ENCODE assay signal across 9 mouse cellular contexts in genomic region chr11:25301130-25301529, GRCm38 (mm10).
DNase-seq lines count a peak whose midpoint lies in the region; ATAC-seq and TF ChIP-seq lines count a peak whose summit lies in the region.
"Had no signal": no experiment of that assay in that cellular context is flagged by ENCODE, and none has a peak within 500 bp of the region (broad histone marks: within the 10 kb centered on the region; RNA-seq: fewer than 3 reads in every experiment).

No protein-coding gene starts in this region.

- no peak overlapping the region for H3K9ac ChIP-seq in heart, adult 2 months (ENCODE audit: low read depth, low read length)
- no peak overlapping the region for H3K9ac ChIP-seq in heart, embryonic 12.5 days
- no peak overlapping the region for H3K9ac ChIP-seq in forebrain, embryonic 14.5 days (ENCODE audit: low read length)
- no peak overlapping the region for H3K9ac ChIP-seq in intestine, embryonic 16.5 days (ENCODE audit: low read depth, low read length)
- no peak overlapping the region for H3K9ac ChIP-seq in neural tube, embryonic 11.5 days (ENCODE audit: low read length)
- H3K9ac ChIP-seq: neural tube, embryonic 13.5 days had no signal

- H3K4me1 ChIP-seq in heart, adult 2 months (ENCODE audit: control insufficient read depth, insufficient read depth, low read length), result no peaks in the 10 kb centered on the region
- H3K4me1 ChIP-seq in heart, embryonic 12.5 days (replicated peaks), result no peaks in the 10 kb centered on the region
- H3K4me1 ChIP-seq in forebrain, embryonic 14.5 days (ENCODE audit: control insufficient read depth, insufficient read depth, low read length), result no peaks in the 10 kb centered on the region
- H3K4me1 ChIP-seq in intestine, embryonic 16.5 days (ENCODE audit: control insufficient read depth, insufficient read depth, low read length), result no peaks in the 10 kb centered on the region
- 0 out of 2 replicates have a peak, but pooled peaks cover 4% of the 10 kb centered on the region for H3K4me1 ChIP-seq in limb, embryonic 10.5 days
- H3K4me1 ChIP-seq in neural tube, embryonic 11.5 days (ENCODE audit: control insufficient read depth, insufficient read depth, low read length), result no peaks in the 10 kb centered on the region
- H3K4me1 ChIP-seq: neural tube, embryonic 13.5 days had no signal

- DNase-seq in heart, adult 2 months, result peak; percentile 27 to 29
- DNase-seq in c-Kit-negative CD71-positive TER-119-positive erythroid progenitor cells, embryonic 14.5 days (ENCODE audit: low read depth, low spot score), result peak; percentile 1
- peak; percentile 85 for DNase-seq in forebrain, embryonic 14.5 days (ENCODE audit: low spot score)
- DNase-seq in limb, embryonic 10.5 days (ENCODE audit: low spot score), result peak; percentile 72
- peak; percentile 57 for DNase-seq in neural tube, embryonic 11.5 days (ENCODE audit: low spot score)
- DNase-seq in testis, postnatal 10 days (ENCODE audit: low spot score), result peak; percentile 75

- ATAC-seq in heart, embryonic 12.5 days (ENCODE audit: insufficient number of reproducible peaks, low FRiP score), result no peak
- ATAC-seq in forebrain, embryonic 14.5 days, result peak; percentile 70
- ATAC-seq in intestine, embryonic 16.5 days, result peak; percentile 40; the same call in 1 of the 2 replicates
- ATAC-seq in neural tube, embryonic 11.5 days (ENCODE audit: insufficient read depth, low FRiP score, low TSS enrichment), result no peak

- no peaks in the 10 kb centered on the region for H3K9me3 ChIP-seq in heart, embryonic 12.5 days (replicated peaks)
- no peaks in the 10 kb centered on the region for H3K9me3 ChIP-seq in forebrain, embryonic 14.5 days (replicated peaks; ENCODE audit: control insufficient read depth, low read length)
- no peaks in the 10 kb centered on the region for H3K9me3 ChIP-seq in intestine, embryonic 16.5 days (ENCODE audit: control insufficient read depth, low read length)
- H3K9me3 ChIP-seq in limb, embryonic 10.5 days (replicated peaks), result no peaks in the 10 kb centered on the region
- H3K9me3 ChIP-seq in neural tube, embryonic 11.5 days (ENCODE audit: control insufficient read depth, low read length), result no peaks in the 10 kb centered on the region
- H3K9me3 ChIP-seq: neural tube, embryonic 13.5 days had no signal

- TF ChIP-seq CTCF in heart, adult 2 months (IDR thresholded peaks at IDR 0.05), result peak; percentile 78

- intact Hi-C loops in heart, adult 2 months (cut with DNase I), result loop anchor here (2.0 to 5.0 kb wide), 2 partner anchors 889 to 1220 kb away; no protein-coding TSS in a partner anchor

- WGBS in heart, adult 2 months, result 15% methylated on average over 9 of the region's 9 CpGs
- 19% methylated on average over 9 of the region's 9 CpGs for WGBS in heart, embryonic 12.5 days
- WGBS in forebrain, embryonic 14.5 days, result 17% methylated on average over 9 of the region's 9 CpGs
- WGBS in intestine, embryonic 16.5 days, result 24% methylated on average over 9 of the region's 9 CpGs
- WGBS in limb, embryonic 10.5 days, result 26% methylated on average over 9 of the region's 9 CpGs
- 30% methylated on average over 9 of the region's 9 CpGs for WGBS in neural tube, embryonic 11.5 days

- no peak overlapping the region for H3K27ac ChIP-seq in heart, adult 2 months
- H3K27ac ChIP-seq in heart, embryonic 12.5 days (ENCODE audit: poor library complexity, severe bottlenecking), result no peak overlapping the region
- H3K27ac ChIP-seq in forebrain, embryonic 14.5 days (ENCODE audit: low read depth, low read length), result no peak overlapping the region
- H3K27ac ChIP-seq in intestine, embryonic 16.5 days (ENCODE audit: low read length), result no peak overlapping the region
- H3K27ac ChIP-seq in limb, embryonic 10.5 days, result no peak overlapping the region
- H3K27ac ChIP-seq in neural tube, embryonic 11.5 days (ENCODE audit: low read depth, low read length), result no peak overlapping the region
- H3K27ac ChIP-seq: neural tube, embryonic 13.5 days had no signal

- no peaks in the 10 kb centered on the region for H3K27me3 ChIP-seq in heart, adult 2 months (ENCODE audit: control insufficient read depth, insufficient read depth, low read length)
- H3K27me3 ChIP-seq in heart, embryonic 12.5 days (replicated peaks), result no peaks in the 10 kb centered on the region
- H3K27me3 ChIP-seq in forebrain, embryonic 14.5 days (replicated peaks; ENCODE audit: control insufficient read depth, insufficient read depth, low read length), result no peaks in the 10 kb centered on the region
- H3K27me3 ChIP-seq in intestine, embryonic 16.5 days (replicated peaks; ENCODE audit: control insufficient read depth, insufficient read depth, low read length), result no peaks in the 10 kb centered on the region
- H3K27me3 ChIP-seq in limb, embryonic 10.5 days (ENCODE audit: low read depth, poor library complexity, severe bottlenecking), result no peaks in the 10 kb centered on the region
- no peaks in the 10 kb centered on the region for H3K27me3 ChIP-seq in neural tube, embryonic 11.5 days (ENCODE audit: control insufficient read depth, insufficient read depth, low read length)
- H3K27me3 ChIP-seq: neural tube, embryonic 13.5 days had no signal

- no peak overlapping the region for H3K4me2 ChIP-seq in heart, embryonic 12.5 days
- no peak overlapping the region for H3K4me2 ChIP-seq in forebrain, embryonic 14.5 days (ENCODE audit: low read length)
- H3K4me2 ChIP-seq in intestine, embryonic 16.5 days (ENCODE audit: low read depth, low read length), result no peak overlapping the region
- no peak overlapping the region for H3K4me2 ChIP-seq in neural tube, embryonic 11.5 days (ENCODE audit: low read depth)
- H3K4me2 ChIP-seq: neural tube, embryonic 13.5 days had no signal

- H3K4me3 ChIP-seq in heart, adult 2 months, result no peak overlapping the region
- no peak overlapping the region for H3K4me3 ChIP-seq in heart, embryonic 12.5 days
- no peak overlapping the region for H3K4me3 ChIP-seq in forebrain, embryonic 14.5 days (ENCODE audit: low read depth, low read length)
- no peak overlapping the region for H3K4me3 ChIP-seq in intestine, embryonic 16.5 days (ENCODE audit: low read length)
- no peak overlapping the region for H3K4me3 ChIP-seq in limb, embryonic 10.5 days
- H3K4me3 ChIP-seq in neural tube, embryonic 11.5 days (ENCODE audit: low read depth, low read length), result no peak overlapping the region
- H3K4me3 ChIP-seq: neural tube, embryonic 13.5 days had no signal

- no peaks in the 10 kb centered on the region for H3K36me3 ChIP-seq in heart, adult 2 months (ENCODE audit: control insufficient read depth, insufficient read depth, low read length)
- H3K36me3 ChIP-seq in heart, embryonic 12.5 days, result no peaks in the 10 kb centered on the region
- no peaks in the 10 kb centered on the region for H3K36me3 ChIP-seq in forebrain, embryonic 14.5 days (ENCODE audit: control insufficient read depth, insufficient read depth, low read length)
- H3K36me3 ChIP-seq in intestine, embryonic 16.5 days (ENCODE audit: control insufficient read depth, insufficient read depth, low read length), result no peaks in the 10 kb centered on the region
- H3K36me3 ChIP-seq in limb, embryonic 10.5 days, result no peaks in the 10 kb centered on the region
- H3K36me3 ChIP-seq in neural tube, embryonic 11.5 days (ENCODE audit: control insufficient read depth, insufficient read depth, low read length), result no peaks in the 10 kb centered on the region
- H3K36me3 ChIP-seq: neural tube, embryonic 13.5 days had no signal

- no peaks in the 10 kb centered on the region for H3K79me2 ChIP-seq in heart, adult 2 months (replicated peaks; ENCODE audit: control insufficient read depth, insufficient read depth, low read length)

- no peak for TF ChIP-seq POLR2A in heart, adult 2 months (IDR thresholded peaks at IDR 0.05; ENCODE audit: insufficient read depth, low read depth, low read length)

- TF ChIP-seq EP300 in heart, adult 2 months (IDR thresholded peaks at IDR 0.05; ENCODE audit: insufficient read depth, low read depth, low read length), result no peak

Comparison
In these comparisons a context has a peak if more than half of its experiments do, and no peak if none do; other contexts are left out.
1. DNase-seq: peak in every context shown above with its lines; median percentile 85 in forebrain, embryonic 14.5 days; 75 in testis, postnatal 10 days; 72 in limb, embryonic 10.5 days; 57 in neural tube, embryonic 11.5 days; 28 in heart, adult 2 months; 1 in c-Kit-negative CD71-positive TER-119-positive erythroid progenitor cells, embryonic 14.5 days.
2. ATAC-seq: peak in forebrain, embryonic 14.5 days (single experiment) and intestine, embryonic 16.5 days (single experiment); none in heart, embryonic 12.5 days (single experiment) and neural tube, embryonic 11.5 days (single experiment).